ENCODE assay signal across 7 mouse cellular contexts in the genomic region with DNA sequence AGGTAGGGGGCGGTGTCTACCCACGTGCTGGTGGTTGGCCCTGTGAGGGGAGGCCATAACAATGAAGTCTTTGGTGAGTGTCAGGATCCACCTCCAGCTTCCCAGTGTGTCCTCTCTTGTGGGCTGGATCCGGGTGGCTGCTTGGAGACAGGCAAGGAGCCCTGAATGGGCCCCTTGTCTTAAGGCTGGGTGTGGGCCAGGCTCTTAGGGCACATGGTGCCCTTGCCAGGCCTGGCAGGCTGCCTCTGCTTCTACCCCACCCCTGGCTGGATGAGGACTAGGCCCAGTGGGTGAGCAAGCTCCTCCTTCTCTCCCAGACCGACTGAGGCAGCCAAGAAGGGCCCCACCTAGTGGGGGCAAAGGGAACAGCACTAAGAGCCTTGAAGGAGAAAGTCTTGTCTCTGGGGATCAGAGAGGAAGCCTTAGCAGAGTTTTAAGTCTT. TPM values are rescaled to one million over a fixed set of nuclear protein-coding genes. Genes with fewer than 3 reads are reported as not detected.
DNase-seq lines count a peak whose midpoint lies in the region; ATAC-seq lines count a peak whose summit lies in the region.

No protein-coding gene starts in this region.

- 34% methylated on average over 4 of the region's 4 CpGs for WGBS in intestine, embryonic 14.5 days
- WGBS in midbrain, embryonic 10.5 days, result 34% methylated on average over 4 of the region's 4 CpGs

- peak; percentile 74 to 79 for DNase-seq in adrenal gland, adult 18-20 months (ENCODE audit: low spot score in 2 of 2)
- DNase-seq in embryo, embryonic 10 days (ENCODE audit: low spot score), result peak; percentile 68
- peak; percentile 88 for DNase-seq in gastrocnemius, postnatal 14 days
- peak; percentile 85 for DNase-seq in intestine, embryonic 14.5 days (ENCODE audit: low spot score)
- peak; percentile 87 to 94 for DNase-seq in left cerebral cortex, postnatal 14 days (ENCODE audit: low spot score in 2 of 2)
- DNase-seq in midbrain, embryonic 10.5 days (ENCODE audit: low spot score), result peak; percentile 77
- peak; percentile 89 for DNase-seq in skeletal muscle tissue, adult 2 months (ENCODE audit: low read depth, low spot score)

- no peak overlapping the region for H3K4me3 ChIP-seq in intestine, embryonic 14.5 days (ENCODE audit: low read depth, low read length)
- H3K4me3 ChIP-seq in midbrain, embryonic 10.5 days, result no peak overlapping the region

- no peaks in the 10 kb centered on the region for H3K4me1 ChIP-seq in intestine, embryonic 14.5 days (replicated peaks; ENCODE audit: control insufficient read depth, insufficient read depth, low read length)
- peaks cover 13% of the 10 kb centered on the region for H3K4me1 ChIP-seq in midbrain, embryonic 10.5 days

- no peaks in the 10 kb centered on the region for H3K9me3 ChIP-seq in intestine, embryonic 14.5 days (ENCODE audit: control insufficient read depth, low read length)
- no peaks in the 10 kb centered on the region for H3K9me3 ChIP-seq in midbrain, embryonic 10.5 days (replicated peaks)

- ATAC-seq in intestine, embryonic 14.5 days (replicated peaks; ENCODE audit: low FRiP score, low TSS enrichment, low read depth), result peak; percentile 71

- H3K27me3 ChIP-seq in intestine, embryonic 14.5 days (replicated peaks; ENCODE audit: control insufficient read depth, insufficient read depth, low read length), result no peaks in the 10 kb centered on the region
- no peaks in the 10 kb centered on the region for H3K27me3 ChIP-seq in midbrain, embryonic 10.5 days (ENCODE audit: low read depth, poor library complexity, severe bottlenecking)

- H3K36me3 ChIP-seq in intestine, embryonic 14.5 days (ENCODE audit: control insufficient read depth, insufficient read depth, low read length), result peaks cover 32% of the 10 kb centered on the region
- peaks cover 44% of the 10 kb centered on the region for H3K36me3 ChIP-seq in midbrain, embryonic 10.5 days

- intact Hi-C loops in gastrocnemius, postnatal 14 days (cut with DNase I; ENCODE audit: low total_unique reads), result loop anchor here (2.0 to 10.0 kb wide), 2 partner anchors 103 to 275 kb away; no protein-coding TSS in a partner anchor
- intact Hi-C loops in left cerebral cortex, postnatal 14 days (cut with DNase I), result loop anchor here (10.0 kb wide), 1 partner anchor 275 kb away; no protein-coding TSS in a partner anchor

- H3K4me2 ChIP-seq in intestine, embryonic 14.5 days (ENCODE audit: low read length), result no peak overlapping the region

- no peak overlapping the region for H3K27ac ChIP-seq in intestine, embryonic 14.5 days (ENCODE audit: low read depth)
- peak overlapping the region; percentile 24; the same call in 1 of the 2 replicates for H3K27ac ChIP-seq in midbrain, embryonic 10.5 days (replicated peaks)

- no peak overlapping the region for H3K9ac ChIP-seq in intestine, embryonic 14.5 days (ENCODE audit: low read length)

RNA-seq across cellular contexts. Expression of gene Tsc22d4, which starts 14.5 kb away (rescaled TPM):
- 10 to 100 TPM; 72.5 to 80.5 TPM for total RNA-seq in adrenal gland, adult 18-20 months (2021)
- 100 to 1,000 TPM; 118 to 156 TPM for total RNA-seq in gastrocnemius, postnatal 14 days (2021)
- polyA plus RNA-seq in intestine, embryonic 14.5 days (2014; fragmentation: Nextera tagmentation; extraction: Ambion mirVana), result 121 and 125 TPM in 2 replicates
- total RNA-seq in left cerebral cortex, postnatal 14 days (2021), result 100 to 1,000 TPM; 169 to 181 TPM
- polyA plus RNA-seq in midbrain, embryonic 10.5 days (2016; fragmentation: Nextera tagmentation; extraction: Ambion mirVana), result 75.6 and 75.8 TPM in 2 replicates

RNA-seq across cellular contexts. Expression of gene Nyap1, which starts 18.6 kb away (rescaled TPM):
- 1 to 10 TPM; 4.2 to 4.7 TPM for total RNA-seq in adrenal gland, adult 18-20 months (2021)
- under 1 TPM; 0.39 to 0.42 TPM for total RNA-seq in gastrocnemius, postnatal 14 days (2021)
- 1.5 and 1.9 TPM in 2 replicates for polyA plus RNA-seq in intestine, embryonic 14.5 days (2014; fragmentation: Nextera tagmentation; extraction: Ambion mirVana)
- 10 to 100 TPM; 78.5 to 83.4 TPM for total RNA-seq in left cerebral cortex, postnatal 14 days (2021)
- 5.1 and 8.4 TPM in 2 replicates for polyA plus RNA-seq in midbrain, embryonic 10.5 days (2016; fragmentation: Nextera tagmentation; extraction: Ambion mirVana)

RNA-seq across cellular contexts. Expression of gene Ppp1r35, which starts 18.7 kb away (rescaled TPM):
- total RNA-seq in adrenal gland, adult 18-20 months (2021), result 10 to 100 TPM; 23.7 to 24.6 TPM
- total RNA-seq in gastrocnemius, postnatal 14 days (2021), result 1 to 10 TPM; 6.8 to 7.2 TPM
- 25.5 and 35.4 TPM in 2 replicates for polyA plus RNA-seq in intestine, embryonic 14.5 days (2014; fragmentation: Nextera tagmentation; extraction: Ambion mirVana)
- 10 to 100 TPM; 26.0 to 29.2 TPM for total RNA-seq in left cerebral cortex, postnatal 14 days (2021)
- 62.6 and 63.9 TPM in 2 replicates for polyA plus RNA-seq in midbrain, embryonic 10.5 days (2016; fragmentation: Nextera tagmentation; extraction: Ambion mirVana)

RNA-seq across cellular contexts. Expression of gene Mepce, which starts 27.5 kb away (rescaled TPM):
- total RNA-seq in adrenal gland, adult 18-20 months (2021), result 10 to 100 TPM; 39.9 to 44.6 TPM
- 10 to 100 TPM; 20.7 to 21.1 TPM for total RNA-seq in gastrocnemius, postnatal 14 days (2021)
- polyA plus RNA-seq in intestine, embryonic 14.5 days (2014; fragmentation: Nextera tagmentation; extraction: Ambion mirVana), result 12.1 and 15.4 TPM in 2 replicates
- total RNA-seq in left cerebral cortex, postnatal 14 days (2021), result 10 to 100 TPM; 29.2 to 30.2 TPM
- 11.7 and 12.5 TPM in 2 replicates for polyA plus RNA-seq in midbrain, embryonic 10.5 days (2016; fragmentation: Nextera tagmentation; extraction: Ambion mirVana)

RNA-seq across cellular contexts. Expression of gene Zcwpw1, which starts 27.6 kb away (rescaled TPM):
- 1 to 10 TPM; 2.3 to 2.4 TPM for total RNA-seq in adrenal gland, adult 18-20 months (2021)
- total RNA-seq in gastrocnemius, postnatal 14 days (2021), result 1 to 10 TPM in 1 of 2 experiments, under 1 TPM in 1; 0.84 to 1.7 TPM
- 14.4 and 17.9 TPM in 2 replicates for polyA plus RNA-seq in intestine, embryonic 14.5 days (2014; fragmentation: Nextera tagmentation; extraction: Ambion mirVana)
- 1 to 10 TPM; 4.4 to 7.4 TPM for total RNA-seq in left cerebral cortex, postnatal 14 days (2021)
- polyA plus RNA-seq in midbrain, embryonic 10.5 days (2016; fragmentation: Nextera tagmentation; extraction: Ambion mirVana), result 13.8 and 16.1 TPM in 2 replicates

Comparison
In these comparisons a context has a peak if more than half of its experiments do, and no peak if none do; other contexts are left out.
1. RNA of gene Nyap1, which starts 18.6 kb away (total RNA-seq): 78.5 to 83.4 TPM in left cerebral cortex, postnatal 14 days; 4.2 to 4.7 TPM in adrenal gland, adult 18-20 months and 0.39 to 0.42 TPM in gastrocnemius, postnatal 14 days; every median in the first group is over 10 times any median in the second.
2. Peak in every context shown above with its lines, with median percentiles within 50 percentile points of each other: DNase-seq.